Comparison of ENCODE assay signal across 18 mouse cellular contexts in the genomic region with DNA sequence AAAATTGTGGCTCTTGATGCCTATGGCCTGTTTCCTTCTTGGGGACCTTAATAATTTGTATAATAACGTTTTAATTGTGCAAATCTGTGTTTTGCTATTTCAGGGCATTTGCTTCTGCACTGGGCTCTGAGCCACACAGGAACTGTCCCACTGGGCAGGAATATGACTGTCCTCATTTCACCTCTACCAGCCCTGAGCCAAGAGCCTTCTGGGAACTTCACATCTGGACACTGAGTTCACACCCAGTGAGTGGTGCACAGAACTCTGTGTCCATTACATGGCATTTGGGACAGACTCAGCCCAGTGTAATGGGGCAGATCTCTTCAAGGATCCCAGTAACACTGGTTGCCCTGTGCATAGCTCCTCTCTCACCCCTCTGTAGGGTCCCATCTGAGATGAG. TPM values are rescaled to one million over a fixed set of nuclear protein-coding genes. Genes with fewer than 3 reads are reported as not detected.
A peak's percentile ranks its signal among the peaks of the same experiment; 100 is the strongest.
DNase-seq lines count a peak whose midpoint lies in the region; ATAC-seq and TF ChIP-seq lines count a peak whose summit lies in the region.
"Had no signal": no experiment of that assay in that cellular context is flagged by ENCODE, and none has a peak within 500 bp of the region (broad histone marks: within the 10 kb centered on the region; RNA-seq: fewer than 3 reads in every experiment).

No protein-coding gene starts in this region.

- peak; percentile 50 for DNase-seq in adrenal gland, postnatal 14 days
- no peak for DNase-seq in adrenal gland, adult 8-10 months
- peak; percentile 70 to 76 for DNase-seq in heart, adult 18-20 months
- DNase-seq in heart, postnatal 25 days (ENCODE audit: low spot score): no peak
- DNase-seq in lung, postnatal 25 days (ENCODE audit: low spot score): peak; percentile 53
- DNase-seq in lung, postnatal 0 days (ENCODE audit: low spot score): no peak
- DNase-seq in skeletal muscle tissue, adult 2 months (ENCODE audit: low read depth, low spot score): peak; percentile 73
- no peak for DNase-seq in left cerebral cortex, postnatal 14 days (ENCODE audit: low spot score in 2 of 2)
- DNase-seq: lung, embryonic 14.5 days; midbrain, embryonic 14.5 days; retina, postnatal 1 day; right cerebral cortex, postnatal 4 days; thymus, adult 2 months had no signal

- H3K36me3 ChIP-seq in lung, postnatal 0 days (ENCODE audit: insufficient read depth, low read length): no peaks in the 10 kb centered on the region
- H3K36me3 ChIP-seq: heart, embryonic 15.5 days; hindbrain, embryonic 15.5 days had no signal

- H3K27ac ChIP-seq in lung, postnatal 0 days (ENCODE audit: low read length): no peak overlapping the region
- H3K27ac ChIP-seq: embryonic facial prominence, embryonic 10.5 days; heart, embryonic 15.5 days; hindbrain, embryonic 15.5 days had no signal

- intact Hi-C loops in heart, postnatal 25 days (cut with DNase I): loop anchor here (2.0 to 5.0 kb wide), 2 partner anchors 39 to 145 kb away; no protein-coding TSS in a partner anchor
- intact Hi-C loops in left cerebral cortex, postnatal 14 days (cut with DNase I): no loop called here

- WGBS in lung, postnatal 0 days: 68% methylated on average over 1 of the region's 1 CpGs

- H3K4me1 ChIP-seq in lung, postnatal 0 days (ENCODE audit: insufficient read depth, low read depth, low read length): no peaks in the 10 kb centered on the region
- H3K4me1 ChIP-seq: hindbrain, embryonic 15.5 days had no signal

- ATAC-seq in lung, postnatal 0 days: no peak
- ATAC-seq: forebrain, embryonic 14.5 days had no signal

- no peaks in the 10 kb centered on the region for H3K27me3 ChIP-seq in lung, postnatal 0 days (replicated peaks; ENCODE audit: insufficient read depth, low read length)
- H3K27me3 ChIP-seq: heart, embryonic 15.5 days; hindbrain, embryonic 15.5 days had no signal

- no peak overlapping the region for H3K4me3 ChIP-seq in lung, postnatal 0 days (ENCODE audit: low read depth, low read length)
- H3K4me3 ChIP-seq: embryonic facial prominence, embryonic 10.5 days; heart, embryonic 15.5 days; hindbrain, embryonic 15.5 days had no signal

- no peak for TF ChIP-seq CTCF in lung, postnatal 0 days (IDR thresholded peaks at IDR 0.05)

- TF ChIP-seq EP300 in lung, postnatal 0 days (IDR thresholded peaks at IDR 0.05): no peak

- H3K9ac ChIP-seq in lung, postnatal 0 days (replicated peaks; ENCODE audit: low read depth): no peak overlapping the region
- H3K9ac ChIP-seq: heart, embryonic 15.5 days; hindbrain, embryonic 15.5 days; lung, embryonic 14.5 days had no signal

- no peaks in the 10 kb centered on the region for H3K9me3 ChIP-seq in lung, postnatal 0 days (ENCODE audit: low read length)
- H3K9me3 ChIP-seq: heart, embryonic 15.5 days; hindbrain, embryonic 15.5 days had no signal

- no peak overlapping the region for H3K4me2 ChIP-seq in lung, postnatal 0 days (replicated peaks; ENCODE audit: low read depth, low read length)
- H3K4me2 ChIP-seq: heart, embryonic 15.5 days; hindbrain, embryonic 15.5 days; liver, embryonic 11.5 days; lung, embryonic 14.5 days had no signal

RNA-seq across cellular contexts. Expression of a gene that starts 16.8 kb away (rescaled TPM):
- total RNA-seq in adrenal gland, postnatal 14 days (2021): 4.0 and 14.3 TPM in 2 replicates
- 1 to 10 TPM; 4.6 to 7.4 (median 6.7) TPM for total RNA-seq in adrenal gland, adult 8-10 months (2022)
- 1 to 10 TPM in 1 of 2 experiments, under 1 TPM in 1; 0.84 to 3.0 TPM for total RNA-seq in heart, adult 18-20 months (2021)
- 1 to 10 TPM; 1.2 to 1.8 TPM for total RNA-seq in heart, postnatal 25 days (2021)
- polyA plus RNA-seq in lung, postnatal 0 days (2015; fragmentation: Nextera tagmentation; extraction: Ambion mirVana): 0.10 and 0.13 TPM in 2 replicates
- total RNA-seq in left cerebral cortex, postnatal 14 days (2021): 1 to 10 TPM; 4.1 to 5.4 TPM

Comparison
In these comparisons a context has a peak if more than half of its experiments do, and no peak if none do; other contexts are left out.
1. DNase-seq: peak in adrenal gland, postnatal 14 days (single experiment), heart, adult 18-20 months (2 of 2), lung, postnatal 25 days (single experiment) and skeletal muscle tissue, adult 2 months (single experiment); none in adrenal gland, adult 8-10 months (single experiment), heart, postnatal 25 days (single experiment), lung, postnatal 0 days (single experiment) and left cerebral cortex, postnatal 14 days (0 of 2).